Mouse (Mus musculus): ENCODE measurements at regions not wholly inside any gene's neighbourhood (a gene's known extent, or its start where the extent isn't known, plus 50 kb on each side); places are given as distances from the start of the nearest gene placed in this dataset.

- DNase-seq (ENCODE audit: low read depth, low spot score) = peak; percentile 26
Measured at GRCm38 (mm10) chr2:46365428-46366134, 1248.4 kb upstream of the Zeb2 start.

- DNase-seq (ENCODE audit: low read depth, low spot score) = no peak
Measured at GRCm38 (mm10) chr2:46360049-46360712, 1243.0 kb upstream of the Zeb2 start.

- no peak for DNase-seq (ENCODE audit: low read depth, low spot score)
Measured at GRCm38 (mm10) chr2:46358225-46358624, 1241.0 kb upstream of the Zeb2 start.

GRCm38 (mm10) chr2:46356651-46357050 is 1239.5 kb upstream of the Zeb2 start:
- DNase-seq (ENCODE audit: low read depth, low spot score) = peak; percentile 28

- DNase-seq (ENCODE audit: low read depth, low spot score) = no peak
Measured at GRCm38 (mm10) chr2:46340694-46341093, 1223.5 kb upstream of the Zeb2 start.

- DNase-seq (ENCODE audit: low read depth, low spot score) = no peak
Measured at GRCm38 (mm10) chr2:46316666-46317065, 1199.5 kb upstream of the Zeb2 start.

- no peak for DNase-seq (ENCODE audit: low read depth, low spot score)
Measured at GRCm38 (mm10) chr2:46315243-46315642, 1198.0 kb upstream of the Zeb2 start.

- no peak for DNase-seq (ENCODE audit: low read depth, low spot score)
Measured at GRCm38 (mm10) chr2:46307582-46308153, 1190.5 kb upstream of the Zeb2 start.

- DNase-seq (ENCODE audit: low read depth, low spot score) = no peak
Measured at GRCm38 (mm10) chr2:46302627-46303026, 1185.4 kb upstream of the Zeb2 start.

GRCm38 (mm10) chr2:46297274-46297843 is 1180.2 kb upstream of the Zeb2 start:
- DNase-seq (ENCODE audit: low read depth, low spot score) = no peak

- DNase-seq (ENCODE audit: low read depth, low spot score) = peak; percentile 50
Measured at GRCm38 (mm10) chr2:46283929-46284598, 1166.9 kb upstream of the Zeb2 start.

GRCm38 (mm10) chr2:46280822-46281221 is 1163.6 kb upstream of the Zeb2 start:
- DNase-seq (ENCODE audit: low read depth, low spot score) = no peak

- no peak for DNase-seq (ENCODE audit: low read depth, low spot score)
Measured at GRCm38 (mm10) chr2:46261618-46262017, 1144.4 kb upstream of the Zeb2 start.

GRCm38 (mm10) chr2:46251562-46251961 is 1134.4 kb upstream of the Zeb2 start:
- DNase-seq (ENCODE audit: low read depth, low spot score) = no peak

- peak; percentile 29 for DNase-seq (ENCODE audit: low read depth, low spot score)
Measured at GRCm38 (mm10) chr2:46245717-46246116, 1128.5 kb upstream of the Zeb2 start.

- DNase-seq (ENCODE audit: low read depth, low spot score) = no peak
Measured at GRCm38 (mm10) chr2:46244697-46245096, 1127.5 kb upstream of the Zeb2 start.

- DNase-seq (ENCODE audit: low read depth, low spot score) = no peak
Measured at GRCm38 (mm10) chr2:46242806-46243205, 1125.6 kb upstream of the Zeb2 start.

- DNase-seq (ENCODE audit: low read depth, low spot score) = no peak
Measured at GRCm38 (mm10) chr2:46239874-46240273, 1122.7 kb upstream of the Zeb2 start.

- no peak for DNase-seq (ENCODE audit: low read depth, low spot score)
Measured at GRCm38 (mm10) chr2:46230791-46231450, 1113.7 kb upstream of the Zeb2 start.

- DNase-seq (ENCODE audit: low read depth, low spot score) = no peak
Measured at GRCm38 (mm10) chr2:46218336-46218957, 1101.3 kb upstream of the Zeb2 start.

GRCm38 (mm10) chr2:46199341-46199740 is 1082.1 kb upstream of the Zeb2 start:
- no peak for DNase-seq (ENCODE audit: low read depth, low spot score)
